Mouse (Mus musculus) E14TG2a.4 (cell line): ENCODE measurements around the gene Abl1.

ENCODE experiments used
- H3K27me3 ChIP-seq: 2 replicates; pipeline ENCODE4 v1.6.1; 2014; ENCODE audit warnings: low read length, control low read depth; ENCODE audit not compliant: insufficient read depth
- H3K36me3 ChIP-seq: 2 replicates; pipeline ENCODE4 v1.6.1; 2014; ENCODE audit warnings: low read length, control low read depth; ENCODE audit not compliant: insufficient read depth
- H3K4me1 ChIP-seq: replicated peaks from 2 replicates; pipeline ENCODE4 v1.6.1; 2014; ENCODE audit warnings: low read depth, low read length, control low read depth
- H3K4me3 ChIP-seq: replicated peaks from 2 replicates; pipeline ENCODE4 v1.5.1; 2014; ENCODE audit warnings: mild to moderate bottlenecking, low read length
- H3K9me3 ChIP-seq: 2 replicates; pipeline ENCODE4 v1.6.1; 2014; ENCODE audit warnings: low read length, control low read depth
- CTCF ChIP-seq: conservative IDR thresholded peaks from 2 replicates; pipeline ENCODE4 v1.5.1; 2014; ENCODE audit warnings: low read length
- NANOG ChIP-seq: IDR thresholded peaks from 2 replicates; pipeline ENCODE4 v1.6.1; 2014; ENCODE audit warnings: borderline replicate concordance, low read length, mixed read lengths
- POU5F1 ChIP-seq: IDR thresholded peaks from 2 replicates; pipeline ENCODE4 v1.6.1; 2014; ENCODE audit warnings: low read length, borderline replicate concordance

The Abl1 gene

DNA sequence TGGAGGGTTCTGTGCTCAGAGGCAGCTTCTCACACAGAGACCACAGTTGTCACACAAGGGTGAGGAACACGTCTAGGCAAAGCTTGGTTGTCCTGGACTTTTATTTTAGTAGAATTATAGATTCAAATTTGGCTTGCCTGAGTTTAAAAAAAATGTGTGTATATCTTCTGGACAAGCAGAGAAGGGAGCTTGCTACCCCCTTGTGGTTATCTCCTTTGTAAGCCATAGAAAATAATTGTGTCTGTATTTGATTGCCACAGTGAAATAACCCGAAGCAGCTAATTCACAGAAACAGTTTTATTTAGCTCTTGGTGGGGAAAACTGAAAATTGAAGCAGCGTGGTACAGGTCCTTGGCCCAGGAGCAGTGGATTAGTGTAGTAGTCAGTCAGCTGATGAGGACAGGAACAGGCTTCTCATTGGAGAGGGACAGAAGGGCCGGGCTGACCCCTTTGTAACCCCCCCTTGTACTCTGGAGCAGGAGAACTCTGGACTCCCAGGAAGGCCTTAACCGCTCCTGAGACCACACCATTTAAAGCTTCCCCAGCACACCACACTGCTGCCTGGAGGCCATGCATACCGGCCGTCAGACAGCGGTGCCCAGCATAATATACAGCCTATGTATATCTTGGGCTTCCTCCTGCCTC lies 94.9 kb downstream of the Abl1 start:
- Histone ChIP-seq H3K27me3 (no peaks in the 10 kb centered on the region), H3K9me3 (peaks cover 26% of the 10 kb centered on the region), H3K36me3 (peaks cover 95% of the 10 kb centered on the region), H3K4me3 (no peak overlapping the region), H3K4me1 (peaks cover 50% of the 10 kb centered on the region)
- TF ChIP-seq NANOG: no peak
- no peak for TF ChIP-seq POU5F1
- TF ChIP-seq CTCF: no peak

DNA sequence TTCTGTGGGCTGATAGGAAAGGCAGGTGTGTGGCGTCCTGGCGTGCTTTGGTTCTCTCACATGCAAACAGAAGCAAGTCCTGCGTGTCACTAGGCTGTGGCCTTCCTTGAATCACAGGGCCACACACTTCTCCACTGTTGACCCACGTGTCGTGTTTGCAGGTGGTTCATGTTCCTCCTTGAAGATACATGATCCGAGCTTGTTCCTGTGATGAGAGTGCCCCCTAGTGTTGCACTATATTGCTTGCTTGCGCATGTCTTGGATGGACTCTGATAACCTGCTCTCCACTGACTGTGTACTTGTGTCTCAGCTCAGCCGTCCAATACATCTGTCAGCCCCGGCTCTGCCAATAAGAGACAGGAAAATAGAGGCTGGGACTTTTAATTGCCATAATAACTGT lies 96.9 kb downstream of the Abl1 start:
- Histone ChIP-seq H3K4me3 (no peak overlapping the region; the same call in 1 of the 2 replicates), H3K4me1 (peaks cover 44% of the 10 kb centered on the region), H3K9me3 (peaks cover 26% of the 10 kb centered on the region), H3K27me3 (no peaks in the 10 kb centered on the region), H3K36me3 (peaks cover 93% of the 10 kb centered on the region)
- TF ChIP-seq CTCF (peak; percentile 31), POU5F1 (no peak), NANOG (no peak)

DNA sequence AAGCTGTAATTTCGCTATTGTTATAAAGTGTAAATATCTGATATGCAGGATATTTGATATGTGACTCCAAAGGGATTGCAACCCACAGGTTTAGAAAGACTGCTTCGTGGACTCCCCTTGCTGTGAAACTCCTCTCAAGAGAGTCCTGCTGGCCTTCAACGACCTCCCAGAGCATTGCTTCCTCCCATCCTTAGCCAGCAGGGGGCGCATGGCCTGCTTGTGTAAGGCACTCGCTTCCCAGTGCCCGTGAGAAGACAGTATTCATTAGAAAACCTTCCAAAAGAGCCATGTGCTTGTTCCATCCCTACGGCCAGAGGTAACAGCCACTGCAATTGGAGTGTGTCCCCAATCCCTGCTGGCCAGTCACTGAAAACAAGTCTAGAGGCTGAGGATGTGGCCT lies 98.9 kb downstream of the Abl1 start:
- peaks cover 33% of the 10 kb centered on the region for H3K4me1 ChIP-seq
- H3K4me3 ChIP-seq: no peak overlapping the region
- TF ChIP-seq CTCF (peak; percentile 78), POU5F1 (no peak), NANOG (no peak)
- peaks cover 26% of the 10 kb centered on the region for H3K9me3 ChIP-seq
- no peaks in the 10 kb centered on the region for H3K27me3 ChIP-seq
- H3K36me3 ChIP-seq: peaks cover 93% of the 10 kb centered on the region

DNA sequence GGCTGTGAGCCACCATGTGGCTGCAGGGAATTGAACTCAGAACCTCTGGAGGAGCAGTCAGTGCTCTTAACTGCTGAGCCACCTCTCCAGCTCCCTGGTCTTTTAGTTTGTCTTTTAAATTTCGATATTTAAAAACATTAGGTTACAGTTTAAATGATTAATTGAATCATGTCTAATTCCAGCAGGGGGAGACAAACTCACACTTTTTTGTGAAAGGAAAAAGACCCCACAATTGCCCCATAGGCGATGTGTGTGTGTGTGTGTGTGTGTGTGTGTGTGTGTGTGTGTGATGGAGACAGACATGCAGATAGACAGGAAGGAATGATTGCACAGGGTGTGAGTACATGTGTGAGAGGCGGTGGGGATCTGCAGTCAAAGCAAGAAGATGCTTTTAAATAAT lies 100.1 kb downstream of the Abl1 start:
- Histone ChIP-seq H3K27me3 (no peaks in the 10 kb centered on the region), H3K4me3 (no peak overlapping the region), H3K36me3 (peaks cover 93% of the 10 kb centered on the region), H3K9me3 (peaks cover 26% of the 10 kb centered on the region), H3K4me1 (peaks cover 24% of the 10 kb centered on the region)
- TF ChIP-seq CTCF (peak; percentile 31; the same call in 1 of the 2 replicates), NANOG (no peak), POU5F1 (no peak)

DNA sequence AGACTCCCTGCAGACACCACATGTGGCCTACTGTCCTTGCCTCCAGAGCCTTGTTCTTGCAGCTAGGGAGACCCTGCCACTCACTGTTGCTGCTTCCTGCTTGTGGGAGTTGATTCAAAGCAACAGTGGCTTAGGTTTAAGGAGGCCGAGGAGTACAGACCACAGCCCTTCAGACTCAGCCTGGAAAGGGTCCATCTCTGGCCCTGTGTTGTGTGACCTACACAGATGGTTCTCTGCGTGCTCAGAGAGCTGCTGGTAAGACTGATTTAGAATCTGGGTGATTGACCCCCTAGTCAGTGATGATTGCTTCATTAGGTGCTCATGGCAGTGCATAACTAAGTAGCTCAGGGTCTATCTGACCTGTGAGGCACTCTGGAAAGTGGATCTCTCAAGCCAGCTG lies 101.0 kb downstream of the Abl1 start:
- no peaks in the 10 kb centered on the region for H3K27me3 ChIP-seq

DNA sequence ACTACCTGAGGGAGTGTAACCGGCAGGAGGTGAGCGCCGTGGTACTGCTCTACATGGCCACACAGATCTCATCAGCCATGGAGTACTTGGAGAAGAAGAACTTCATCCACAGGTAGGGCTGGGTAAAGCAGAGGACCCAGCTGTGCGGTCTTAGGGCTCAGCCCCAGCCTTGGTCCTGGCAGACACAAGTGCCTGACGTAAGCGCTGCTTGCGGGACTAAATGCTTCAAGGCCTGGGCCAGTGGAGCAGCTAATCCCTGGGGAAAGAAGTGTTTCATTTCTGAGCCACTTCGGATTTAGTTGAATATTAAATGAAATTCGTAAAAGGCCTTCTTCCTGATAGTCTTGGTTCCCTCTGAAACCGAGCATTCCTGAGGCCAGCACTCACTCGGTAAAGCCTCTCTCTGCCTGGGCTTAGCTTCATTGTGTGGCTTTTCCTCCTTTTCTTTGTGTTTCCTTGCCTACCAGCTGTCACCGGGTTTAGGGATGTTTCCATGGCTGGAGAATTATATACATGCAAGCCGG lies 102.6 kb downstream of the Abl1 start:
- H3K4me3 ChIP-seq: no peak overlapping the region
- peaks cover 10% of the 10 kb centered on the region for H3K9me3 ChIP-seq
- TF ChIP-seq NANOG (no peak), CTCF (no peak), POU5F1 (no peak)
- no peaks in the 10 kb centered on the region for H3K27me3 ChIP-seq
- H3K36me3 ChIP-seq: peaks cover 89% of the 10 kb centered on the region
- H3K4me1 ChIP-seq: peaks cover 24% of the 10 kb centered on the region

More for the DNA sequence above, 101.0 kb downstream of the Abl1 start:
- peaks cover 25% of the 10 kb centered on the region for H3K9me3 ChIP-seq
- H3K4me1 ChIP-seq: peaks cover 24% of the 10 kb centered on the region
- peaks cover 90% of the 10 kb centered on the region for H3K36me3 ChIP-seq
- TF ChIP-seq NANOG (no peak), CTCF (no peak), POU5F1 (no peak)
- H3K4me3 ChIP-seq: no peak overlapping the region

DNA sequence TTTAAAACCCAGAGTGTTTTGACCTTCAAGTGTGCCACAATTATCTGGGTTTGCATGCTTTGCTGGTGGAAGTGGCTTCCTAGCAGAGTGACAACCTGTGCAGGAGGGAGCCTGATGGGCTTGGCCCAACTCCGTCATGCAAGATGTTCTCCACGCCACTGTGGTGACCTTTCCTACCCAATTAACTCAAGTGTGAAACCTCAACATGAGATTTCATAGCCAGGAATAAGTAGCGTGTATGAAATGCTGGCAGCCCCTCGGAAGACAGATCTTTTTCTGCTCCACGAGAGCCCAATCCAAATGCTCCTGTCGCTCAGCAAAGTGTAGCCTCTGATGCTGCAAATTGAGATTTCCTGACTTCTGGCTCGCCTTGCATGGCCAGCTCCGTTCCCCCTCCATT lies 103.1 kb downstream of the Abl1 start:
- Histone ChIP-seq H3K4me3 (no peak overlapping the region), H3K9me3 (peaks cover 5% of the 10 kb centered on the region), H3K36me3 (peaks cover 89% of the 10 kb centered on the region), H3K27me3 (no peaks in the 10 kb centered on the region), H3K4me1 (peaks cover 24% of the 10 kb centered on the region)
- TF ChIP-seq CTCF: no peak
- TF ChIP-seq POU5F1: no peak
- TF ChIP-seq NANOG: no peak

DNA sequence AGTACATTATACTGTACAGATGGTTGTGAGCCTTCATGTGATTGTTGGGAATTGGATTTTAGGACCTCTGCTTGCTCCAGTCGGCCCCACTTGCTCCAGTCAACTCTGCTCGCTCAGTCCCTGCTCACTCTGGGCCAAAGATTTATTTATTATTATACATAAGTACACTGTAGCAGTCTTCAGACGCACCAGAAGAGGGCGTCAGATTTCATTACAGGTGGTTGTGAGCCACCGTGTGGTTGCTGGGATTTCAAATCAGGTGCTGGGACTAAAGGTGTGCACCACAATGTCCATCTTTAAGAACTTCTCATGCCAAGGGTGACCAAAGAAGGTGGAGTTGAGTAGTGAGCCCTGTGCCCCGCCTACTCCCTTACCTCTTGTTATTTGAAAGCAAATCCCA lies 104.4 kb downstream of the Abl1 start:
- Histone ChIP-seq H3K9me3 (no peaks in the 10 kb centered on the region), H3K4me3 (no peak overlapping the region), H3K36me3 (peaks cover 89% of the 10 kb centered on the region), H3K27me3 (no peaks in the 10 kb centered on the region), H3K4me1 (peaks cover 22% of the 10 kb centered on the region)
- TF ChIP-seq CTCF (0 out of 2 replicates have a peak, but pooled peaks have one; percentile 13), POU5F1 (no peak)

DNA sequence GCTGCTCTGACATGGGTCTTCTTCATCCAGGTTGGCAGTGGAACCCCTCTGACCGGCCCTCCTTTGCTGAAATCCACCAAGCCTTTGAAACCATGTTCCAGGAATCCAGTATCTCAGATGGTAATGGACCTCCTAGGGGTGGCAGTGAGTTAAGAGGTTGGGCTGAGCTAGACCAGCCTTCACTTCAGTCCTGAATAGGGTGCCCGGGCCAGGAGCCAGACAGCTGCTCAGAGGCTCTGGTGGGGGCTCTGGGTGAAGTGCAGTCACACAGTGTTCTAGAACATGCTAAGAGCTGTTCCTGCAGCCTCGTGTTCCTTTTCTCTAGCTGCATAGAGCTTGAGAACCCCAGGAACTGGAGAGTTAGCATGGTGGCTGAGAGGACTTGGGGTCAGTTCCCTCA lies 108.8 kb downstream of the Abl1 start:
- Histone ChIP-seq H3K4me3 (no peak overlapping the region), H3K4me1 (peaks cover 28% of the 10 kb centered on the region), H3K36me3 (peaks cover 96% of the 10 kb centered on the region), H3K27me3 (no peaks in the 10 kb centered on the region), H3K9me3 (no peaks in the 10 kb centered on the region)
- no peak for TF ChIP-seq CTCF
